Mouse (Mus musculus) v-Abl transformed pro-B cells (cell line): ENCODE data around the gene Vasp.

Experiments
- in situ Hi-C, 2 experiments: fragments of 400-800 bp; cut with MboI; formaldehyde crosslinking; loops; one replicate each; pipeline ENCODE4 v1.15.1; 2025; ENCODE audit not compliant: unreplicated experiment in 2 of 2

Gene Vasp

GRCm38 (mm10) chr7:19271238-19272172, at the start of gene Vasp:
Gene Vasp, minus strand, starts transcription at chr7:19271817.
- in situ Hi-C loops: no loop called here

GRCm38 (mm10) chr7:19320637-19321036, 49.0 kb upstream of the Vasp start:
- in situ Hi-C loops: no loop called here

GRCm38 (mm10) chr7:19319906-19320305, 48.3 kb upstream of the Vasp start:
- in situ Hi-C loops: no loop called here

- in situ Hi-C loops: no loop called here
Measured at GRCm38 (mm10) chr7:19319458-19319857, 47.8 kb upstream of the Vasp start.

- in situ Hi-C loops: no loop called here
Measured at GRCm38 (mm10) chr7:19318676-19319075, 47.1 kb upstream of the Vasp start.

GRCm38 (mm10) chr7:19318201-19318600, 46.6 kb upstream of the Vasp start:
- in situ Hi-C loops: no loop called here

DNA sequence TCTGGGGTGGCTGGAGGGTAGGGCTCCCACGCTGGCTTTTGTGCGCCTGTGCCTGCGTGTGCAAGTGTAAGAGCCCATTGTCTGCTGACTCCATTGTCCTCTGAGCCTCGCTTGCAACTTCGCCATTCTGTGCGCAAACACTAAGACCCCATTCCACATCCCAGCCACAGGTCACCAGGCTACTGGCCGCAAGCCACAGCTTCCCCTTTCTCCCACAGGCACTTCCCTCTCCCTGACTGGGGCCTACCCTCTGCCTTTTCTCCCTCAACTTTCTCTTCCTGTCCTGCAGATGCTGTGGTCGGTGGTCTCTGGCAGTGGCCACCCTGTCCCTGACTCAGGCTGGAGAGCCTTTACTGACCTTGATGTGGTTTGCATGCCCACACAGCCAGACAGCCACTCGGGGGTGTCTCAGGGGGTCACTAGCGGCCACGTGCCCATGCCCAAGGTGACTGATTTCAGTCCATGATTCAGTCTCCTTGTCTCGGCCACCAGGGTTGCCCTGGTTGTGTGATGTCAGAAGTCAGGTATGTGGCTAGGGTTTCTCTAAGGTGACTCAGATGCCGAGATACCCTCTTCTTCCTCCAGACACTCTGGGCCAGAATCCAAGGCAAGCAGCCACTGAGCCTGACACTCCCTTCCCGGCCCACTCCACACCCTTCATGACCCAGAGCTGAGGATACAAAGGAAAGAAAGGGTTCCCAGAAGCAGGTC, 45.0 kb upstream of the Vasp start:
- in situ Hi-C loops: no loop called here

DNA sequence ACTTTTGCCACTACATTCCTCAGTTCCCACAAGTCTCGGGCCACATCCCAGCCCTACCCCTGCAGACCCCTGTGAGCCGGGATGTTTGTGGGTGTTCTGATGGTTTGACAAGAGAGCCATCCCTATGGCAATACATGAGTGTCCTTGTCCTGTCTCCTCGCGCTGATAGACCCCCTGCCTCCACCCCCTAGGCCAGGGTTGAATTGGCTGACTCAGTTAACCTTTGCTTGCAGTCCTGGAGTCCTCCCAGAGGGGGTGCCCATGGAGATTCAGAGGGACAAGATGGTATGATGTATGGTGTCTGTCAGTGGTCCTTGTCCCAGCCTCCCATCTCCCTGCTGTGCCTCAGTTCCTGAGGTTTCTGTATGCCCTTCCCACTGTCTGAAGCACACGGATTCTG, 42.4 kb upstream of the Vasp start:
- in situ Hi-C loops: no loop called here

DNA sequence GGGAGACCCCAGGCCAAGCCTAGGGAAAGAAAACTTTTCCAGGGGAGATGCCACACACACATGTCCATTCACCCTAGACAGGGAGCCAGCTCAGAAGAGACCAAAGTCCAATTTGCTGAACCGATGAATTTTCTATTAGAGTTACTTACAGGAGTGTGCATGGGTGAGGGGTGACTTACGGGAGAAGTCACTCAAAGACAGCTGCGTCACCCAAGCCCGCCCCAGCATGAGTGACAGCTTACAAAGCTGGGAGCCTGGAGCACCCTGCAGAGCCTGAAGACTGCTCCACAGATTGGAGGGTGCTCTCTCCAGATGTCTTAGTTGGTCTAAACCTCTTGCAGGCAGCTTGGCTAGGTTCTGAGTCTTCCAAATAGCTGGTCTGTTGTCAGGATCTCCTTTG, 40.4 kb upstream of the Vasp start:
- in situ Hi-C loops: no loop called here

DNA sequence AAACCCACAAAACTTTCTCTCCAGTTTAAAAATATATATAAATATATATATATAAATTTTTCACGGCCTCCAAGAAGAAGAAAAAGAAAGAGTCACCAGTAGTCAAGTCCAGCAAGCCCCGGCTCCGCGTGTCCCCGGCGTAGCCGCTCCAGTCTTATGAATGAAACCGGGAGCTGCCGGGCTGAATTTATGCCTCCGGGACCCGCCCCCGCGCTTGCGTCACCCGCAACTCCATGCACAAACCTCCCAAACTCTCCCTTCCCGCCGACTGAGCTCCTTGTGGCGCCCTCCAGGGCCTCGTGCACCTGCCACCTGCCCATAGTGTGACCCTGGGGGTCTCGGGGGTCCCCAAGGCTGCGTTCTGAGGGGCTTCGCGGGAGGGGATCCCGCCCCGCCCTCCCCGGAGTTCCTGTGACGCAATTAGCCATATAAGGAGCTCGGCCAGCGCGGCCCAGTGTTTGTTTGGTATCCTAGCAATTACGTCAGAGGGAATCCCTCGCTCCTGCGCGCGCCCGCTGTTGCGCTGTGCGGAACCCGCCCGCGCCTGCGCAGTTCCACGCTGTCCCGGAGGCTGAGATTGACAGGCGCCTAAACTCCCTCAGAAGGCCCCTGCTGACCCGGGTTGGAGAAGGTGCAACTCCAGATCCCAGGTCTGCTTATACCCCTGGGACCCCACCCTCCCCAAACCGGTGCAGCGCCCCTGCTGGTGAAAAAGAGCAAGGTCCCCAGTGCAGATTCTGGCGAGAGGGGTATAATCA, 38.4 kb upstream of the Vasp start, which contains the start of gene Fosb:
Fosb (minus strand) TSS at position 168 of the 758 bp plus-strand sequence.
- in situ Hi-C loops: no loop called here

- in situ Hi-C loops: no loop called here
Measured at GRCm38 (mm10) chr7:19309278-19309883, 37.8 kb upstream of the Vasp start.

GRCm38 (mm10) chr7:19308454-19309277, 37.0 kb upstream of the Vasp start:
- in situ Hi-C loops: no loop called here

- in situ Hi-C loops: no loop called here
Measured at GRCm38 (mm10) chr7:19307739-19308453, 36.3 kb upstream of the Vasp start.

- in situ Hi-C loops: no loop called here
Measured at GRCm38 (mm10) chr7:19306819-19307738, 35.5 kb upstream of the Vasp start.

DNA sequence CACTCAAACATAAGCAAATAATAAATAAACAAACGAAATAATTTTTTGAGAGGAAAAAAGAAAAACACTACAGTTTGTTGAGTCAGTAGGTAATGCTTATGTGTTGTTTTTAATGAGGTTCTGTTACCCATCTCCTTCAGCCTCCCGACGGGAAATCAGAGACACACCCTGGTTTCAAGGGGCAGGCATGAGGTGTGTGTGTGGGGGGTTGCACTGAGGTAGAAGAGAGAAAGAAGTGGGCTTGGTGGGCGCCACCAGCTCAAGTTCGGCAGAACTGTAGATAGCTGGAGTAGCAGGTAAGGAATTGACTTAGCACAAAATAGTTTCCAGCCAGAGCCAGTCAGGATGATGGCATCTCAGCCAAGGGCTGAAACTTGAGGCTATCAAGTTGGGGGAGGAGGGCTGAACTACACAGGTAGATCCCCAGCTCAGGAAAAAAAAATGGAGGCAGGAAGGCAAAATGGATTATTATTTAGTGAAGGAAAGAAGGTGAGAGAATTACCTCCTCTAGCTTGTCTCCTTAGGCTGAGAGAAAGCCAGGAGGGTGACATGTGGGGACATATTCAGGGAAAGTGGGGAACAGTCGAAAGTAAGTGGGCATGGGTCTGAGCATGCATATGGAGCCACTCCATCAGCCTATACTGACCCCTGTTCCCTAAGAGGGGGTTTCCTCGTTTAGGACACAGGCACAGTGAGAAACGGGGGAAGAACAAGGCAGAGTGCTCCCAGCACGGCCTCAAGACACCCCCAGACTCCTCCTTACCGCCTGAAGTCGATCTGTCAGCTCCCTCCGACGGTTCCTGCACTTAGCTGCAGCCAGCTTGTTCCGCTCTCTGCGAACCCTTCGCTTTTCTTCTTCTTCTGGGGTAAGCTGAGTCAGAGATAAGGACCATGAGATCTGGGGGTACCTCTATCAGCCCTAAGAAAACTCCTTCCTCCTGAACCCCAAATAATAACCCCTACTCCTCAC, 34.5 kb upstream of the Vasp start:
- in situ Hi-C loops: no loop called here

GRCm38 (mm10) chr7:19305413-19305735, 33.8 kb upstream of the Vasp start:
- in situ Hi-C loops: no loop called here
